Mouse (Mus musculus): ENCODE data around the gene Plau. TPM values are rescaled to one million over a fixed set of nuclear protein-coding genes. Genes with fewer than 3 reads are reported as not detected.

Plau gene
- polyA plus RNA-seq, 1 experiment from 2014 or later: 0.72 TPM

DNA sequence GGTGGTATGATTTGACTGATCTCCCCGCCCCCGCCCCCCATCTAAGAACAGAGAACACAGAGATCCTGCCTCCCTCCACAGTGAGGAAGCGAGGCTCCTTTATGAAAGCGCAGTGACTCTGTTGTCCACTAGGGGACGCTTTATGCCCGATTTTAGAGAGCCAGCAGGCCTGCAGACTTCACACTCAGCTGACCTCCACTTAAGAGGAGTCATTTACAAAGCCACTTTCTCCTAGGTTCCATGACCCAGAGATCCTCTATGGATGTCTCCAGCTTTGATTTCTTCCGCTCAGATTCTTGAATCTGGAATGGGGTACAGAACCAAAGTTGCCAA is 32.9 kb upstream of the Plau start:
- no peak overlapping the region for H3K4me3 ChIP-seq (ENCODE audit: low read depth, low read length)

GRCm38 (mm10) chr14:20804481-20804880 is 32.0 kb upstream of the Plau start:
- H3K4me3 ChIP-seq (ENCODE audit: low read depth, low read length): no peak overlapping the region
- no peaks in the 10 kb centered on the region for H3K9me3 ChIP-seq (replicated peaks; ENCODE audit: control insufficient read depth, low read length, poor library complexity, severe bottlenecking)
- H3K27ac ChIP-seq (ENCODE audit: low read length): no peak overlapping the region
- no peaks in the 10 kb centered on the region for H3K27me3 ChIP-seq (ENCODE audit: control insufficient read depth, insufficient read depth, low read depth, low read length)
- no peaks in the 10 kb centered on the region for H3K36me3 ChIP-seq (ENCODE audit: control insufficient read depth, insufficient read depth, low read length)
- no peak overlapping the region for H3K9ac ChIP-seq (ENCODE audit: low read depth, low read length)
- no peaks in the 10 kb centered on the region for H3K4me1 ChIP-seq (ENCODE audit: control insufficient read depth, insufficient read depth, low read length)
- 74% methylated on average over 5 of the region's 5 CpGs for WGBS
- no peak for ATAC-seq
- no peak overlapping the region for H3K4me2 ChIP-seq (ENCODE audit: low read length)

More for the DNA sequence above, 32.9 kb upstream of the Plau start:
- ATAC-seq: peak; percentile 58; the same call in 1 of the 2 replicates
- WGBS: 4% methylated on average over 7 of the region's 7 CpGs
- Histone ChIP-seq H3K27ac (ENCODE audit: low read length) (no peak overlapping the region), H3K9me3 (replicated peaks; ENCODE audit: control insufficient read depth, low read length, poor library complexity, severe bottlenecking) (no peaks in the 10 kb centered on the region), H3K4me1 (ENCODE audit: control insufficient read depth, insufficient read depth, low read length) (no peaks in the 10 kb centered on the region), H3K27me3 (ENCODE audit: control insufficient read depth, insufficient read depth, low read depth, low read length) (no peaks in the 10 kb centered on the region), H3K36me3 (ENCODE audit: control insufficient read depth, insufficient read depth, low read length) (no peaks in the 10 kb centered on the region), H3K4me2 (ENCODE audit: low read length) (no peak overlapping the region), H3K9ac (ENCODE audit: low read depth, low read length) (no peak overlapping the region)

DNA sequence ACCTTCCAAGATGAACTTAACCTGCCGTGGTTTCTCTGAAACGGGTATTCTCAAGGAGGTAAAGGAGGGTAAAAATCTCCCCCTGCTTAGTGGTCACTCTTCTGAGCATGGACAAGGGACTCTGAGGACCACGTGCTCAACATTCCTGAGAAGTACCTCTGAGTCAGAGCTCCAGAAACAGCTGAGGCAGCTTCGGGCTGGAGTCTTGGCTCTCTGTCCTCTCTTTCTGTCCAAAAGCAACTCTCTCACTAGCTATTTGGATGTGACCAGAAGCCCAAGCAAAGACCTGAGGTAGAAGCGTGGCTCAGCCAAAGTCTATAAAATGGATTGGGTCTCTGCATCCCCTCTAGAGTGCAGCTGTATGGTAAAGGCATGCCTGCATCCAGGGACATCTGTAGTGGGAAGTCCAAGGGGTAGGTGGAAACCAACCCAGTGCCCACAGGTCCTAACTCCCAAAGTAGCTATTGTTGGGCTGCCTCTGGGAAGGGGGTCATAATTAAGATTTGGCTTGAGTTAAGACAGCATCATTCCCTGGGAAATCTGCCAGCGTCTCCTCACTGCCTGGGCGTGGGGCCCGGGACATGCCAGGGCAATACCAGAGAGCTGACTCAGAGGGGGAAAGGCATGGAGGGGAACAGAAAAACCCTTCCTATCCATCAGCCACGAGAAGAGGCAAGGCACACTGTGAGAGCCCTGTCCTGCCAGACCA is 31.3 kb upstream of the Plau start:
- no peak overlapping the region for H3K9ac ChIP-seq (ENCODE audit: low read depth, low read length)
- no peaks in the 10 kb centered on the region for H3K27me3 ChIP-seq (ENCODE audit: control insufficient read depth, insufficient read depth, low read depth, low read length)
- no peak overlapping the region for H3K27ac ChIP-seq (ENCODE audit: low read length)
- no peak overlapping the region for H3K4me2 ChIP-seq (ENCODE audit: low read length)
- no peaks in the 10 kb centered on the region for H3K4me1 ChIP-seq (ENCODE audit: control insufficient read depth, insufficient read depth, low read length)
- no peaks in the 10 kb centered on the region for H3K9me3 ChIP-seq (replicated peaks; ENCODE audit: control insufficient read depth, low read length, poor library complexity, severe bottlenecking)
- H3K36me3 ChIP-seq (ENCODE audit: control insufficient read depth, insufficient read depth, low read length): no peaks in the 10 kb centered on the region
- 68% methylated on average over 9 of the region's 9 CpGs for WGBS
- no peak overlapping the region for H3K4me3 ChIP-seq (ENCODE audit: low read depth, low read length)
- ATAC-seq: peak; percentile 39; the same call in 1 of the 2 replicates

GRCm38 (mm10) chr14:20806116-20806840 is 30.2 kb upstream of the Plau start:
- ATAC-seq: no peak
- H3K27ac ChIP-seq (ENCODE audit: low read length): no peak overlapping the region
- 89% methylated on average over 14 of the region's 14 CpGs for WGBS
- no peak overlapping the region for H3K4me2 ChIP-seq (ENCODE audit: low read length)
- no peak overlapping the region for H3K9ac ChIP-seq (ENCODE audit: low read depth, low read length)
- no peaks in the 10 kb centered on the region for H3K9me3 ChIP-seq (replicated peaks; ENCODE audit: control insufficient read depth, low read length, poor library complexity, severe bottlenecking)
- no peaks in the 10 kb centered on the region for H3K36me3 ChIP-seq (ENCODE audit: control insufficient read depth, insufficient read depth, low read length)
- H3K4me1 ChIP-seq (ENCODE audit: control insufficient read depth, insufficient read depth, low read length): no peaks in the 10 kb centered on the region
- no peak overlapping the region for H3K4me3 ChIP-seq (ENCODE audit: low read depth, low read length)
- H3K27me3 ChIP-seq (ENCODE audit: control insufficient read depth, insufficient read depth, low read depth, low read length): no peaks in the 10 kb centered on the region

DNA sequence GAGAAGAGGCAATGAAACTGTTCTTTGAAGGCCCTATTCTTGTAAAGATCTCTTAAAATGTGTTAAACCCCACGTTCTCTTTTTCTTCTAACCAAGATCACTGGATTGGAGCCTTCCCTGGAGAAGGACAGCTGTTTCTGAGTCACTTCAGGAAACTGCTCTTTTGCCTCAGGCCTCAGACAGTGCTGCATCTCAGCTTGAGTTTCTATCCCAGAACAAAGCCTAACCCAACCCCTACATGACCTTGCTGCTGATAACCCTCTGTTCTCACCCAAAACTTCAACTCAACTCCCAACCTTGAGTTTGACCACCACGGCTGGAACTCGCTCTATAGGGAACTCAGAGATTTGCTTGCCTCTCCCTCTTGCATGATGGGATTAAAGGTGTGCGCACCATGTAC is 27.1 kb upstream of the Plau start:
- H3K27me3 ChIP-seq (ENCODE audit: control insufficient read depth, insufficient read depth, low read depth, low read length): no peaks in the 10 kb centered on the region
- H3K4me2 ChIP-seq (ENCODE audit: low read length): no peak overlapping the region
- 91% methylated on average over 4 of the region's 4 CpGs for WGBS
- no peak overlapping the region for H3K4me3 ChIP-seq (ENCODE audit: low read depth, low read length)
- no peak overlapping the region for H3K27ac ChIP-seq (ENCODE audit: low read length)
- H3K9ac ChIP-seq (ENCODE audit: low read depth, low read length): no peak overlapping the region
- no peak for ATAC-seq
- H3K4me1 ChIP-seq (ENCODE audit: control insufficient read depth, insufficient read depth, low read length): no peaks in the 10 kb centered on the region
- H3K9me3 ChIP-seq (replicated peaks; ENCODE audit: control insufficient read depth, low read length, poor library complexity, severe bottlenecking): no peaks in the 10 kb centered on the region
- H3K36me3 ChIP-seq (ENCODE audit: control insufficient read depth, insufficient read depth, low read length): no peaks in the 10 kb centered on the region

GRCm38 (mm10) chr14:20809820-20810219 is 26.6 kb upstream of the Plau start:
- Histone ChIP-seq H3K36me3 (ENCODE audit: control insufficient read depth, insufficient read depth, low read length) (no peaks in the 10 kb centered on the region), H3K9me3 (replicated peaks; ENCODE audit: control insufficient read depth, low read length, poor library complexity, severe bottlenecking) (no peaks in the 10 kb centered on the region), H3K9ac (ENCODE audit: low read depth, low read length) (no peak overlapping the region), H3K4me1 (ENCODE audit: control insufficient read depth, insufficient read depth, low read length) (no peaks in the 10 kb centered on the region), H3K4me2 (ENCODE audit: low read length) (no peak overlapping the region), H3K27me3 (ENCODE audit: control insufficient read depth, insufficient read depth, low read depth, low read length) (no peaks in the 10 kb centered on the region), H3K4me3 (ENCODE audit: low read depth, low read length) (no peak overlapping the region), H3K27ac (ENCODE audit: low read length) (no peak overlapping the region)
- ATAC-seq: no peak

- no peak overlapping the region for H3K4me2 ChIP-seq (ENCODE audit: low read length)
- H3K9me3 ChIP-seq (replicated peaks; ENCODE audit: control insufficient read depth, low read length, poor library complexity, severe bottlenecking): 0 out of 2 replicates have a peak, but pooled peaks cover 2% of the 10 kb centered on the region
- no peak overlapping the region for H3K27ac ChIP-seq (ENCODE audit: low read length)
- WGBS: 88% methylated on average over 8 of the region's 8 CpGs
- no peak overlapping the region for H3K4me3 ChIP-seq (ENCODE audit: low read depth, low read length)
- no peak for ATAC-seq
- no peaks in the 10 kb centered on the region for H3K4me1 ChIP-seq (ENCODE audit: control insufficient read depth, insufficient read depth, low read length)
- H3K27me3 ChIP-seq (ENCODE audit: control insufficient read depth, insufficient read depth, low read depth, low read length): no peaks in the 10 kb centered on the region
- H3K36me3 ChIP-seq (ENCODE audit: control insufficient read depth, insufficient read depth, low read length): no peaks in the 10 kb centered on the region
- no peak overlapping the region for H3K9ac ChIP-seq (ENCODE audit: low read depth, low read length)
Measured at GRCm38 (mm10) chr14:20811236-20811635, 25.2 kb upstream of the Plau start.

DNA sequence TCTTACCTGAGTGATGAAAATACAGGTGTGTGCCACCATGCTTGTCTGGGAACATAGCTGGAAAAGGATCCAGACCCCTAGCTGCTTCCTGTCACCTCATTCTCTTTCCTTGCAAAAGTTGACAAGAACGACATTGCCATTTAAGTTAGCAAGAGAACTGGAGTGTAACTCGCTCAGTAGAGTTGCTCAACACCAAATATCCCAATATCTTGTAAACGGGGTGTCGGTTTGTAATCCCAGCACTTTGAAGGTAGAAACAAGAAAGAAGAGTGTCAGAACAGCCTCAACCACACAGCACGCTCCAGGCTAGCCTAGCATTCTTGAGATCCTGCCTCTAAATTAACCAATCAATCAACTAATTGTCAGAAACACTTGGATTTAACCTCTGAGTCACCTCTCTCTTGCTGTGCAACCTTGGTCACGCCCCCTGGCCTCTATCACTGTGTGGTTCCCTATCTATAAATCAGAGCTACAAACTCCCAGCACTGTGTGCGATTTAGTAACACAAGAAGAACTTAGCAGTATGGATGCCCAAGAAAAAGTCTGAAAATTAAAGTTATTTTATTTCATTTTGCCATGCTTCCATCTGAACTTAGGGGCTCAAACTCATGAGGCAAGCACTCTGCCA is 24.6 kb upstream of the Plau start:
- H3K27me3 ChIP-seq (ENCODE audit: control insufficient read depth, insufficient read depth, low read depth, low read length): no peaks in the 10 kb centered on the region
- no peak overlapping the region for H3K4me3 ChIP-seq (ENCODE audit: low read depth, low read length)
- 82% methylated on average over 7 of the region's 7 CpGs for WGBS
- no peak for ATAC-seq
- no peaks in the 10 kb centered on the region for H3K4me1 ChIP-seq (ENCODE audit: control insufficient read depth, insufficient read depth, low read length)
- 0 out of 2 replicates have a peak, but pooled peaks cover 2% of the 10 kb centered on the region for H3K9me3 ChIP-seq (replicated peaks; ENCODE audit: control insufficient read depth, low read length, poor library complexity, severe bottlenecking)
- H3K9ac ChIP-seq (ENCODE audit: low read depth, low read length): no peak overlapping the region
- H3K4me2 ChIP-seq (ENCODE audit: low read length): no peak overlapping the region
- H3K36me3 ChIP-seq (ENCODE audit: control insufficient read depth, insufficient read depth, low read length): no peaks in the 10 kb centered on the region
- H3K27ac ChIP-seq (ENCODE audit: low read length): no peak overlapping the region

DNA sequence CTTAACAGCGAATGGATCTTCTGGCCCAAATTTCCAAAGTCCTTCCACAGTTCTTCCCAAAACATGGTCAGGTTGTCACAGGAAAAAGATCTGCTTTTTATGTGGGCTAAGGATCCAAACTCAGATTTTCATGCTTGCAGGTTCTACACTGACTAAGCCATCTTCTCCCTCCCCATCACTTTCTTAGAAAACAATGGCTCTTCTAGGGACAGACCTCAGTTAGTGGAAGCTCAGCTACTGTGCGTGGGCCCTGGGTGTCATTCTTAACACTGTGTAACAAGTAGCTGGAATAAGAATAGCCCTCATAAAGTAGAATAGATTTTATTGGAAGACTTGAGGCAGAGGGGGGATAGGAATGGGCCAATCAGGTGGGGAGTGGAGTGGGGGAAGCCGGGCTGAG is 21.0 kb upstream of the Plau start:
- 0 out of 2 replicates have a peak, but pooled peaks cover 2% of the 10 kb centered on the region for H3K9me3 ChIP-seq (replicated peaks; ENCODE audit: control insufficient read depth, low read length, poor library complexity, severe bottlenecking)
- no peak overlapping the region for H3K4me3 ChIP-seq (ENCODE audit: low read depth, low read length)
- ATAC-seq: no peak
- no peak overlapping the region for H3K9ac ChIP-seq (ENCODE audit: low read depth, low read length)
- H3K36me3 ChIP-seq (ENCODE audit: control insufficient read depth, insufficient read depth, low read length): no peaks in the 10 kb centered on the region
- H3K27me3 ChIP-seq (ENCODE audit: control insufficient read depth, insufficient read depth, low read depth, low read length): no peaks in the 10 kb centered on the region
- 86% methylated on average over 3 of the region's 3 CpGs for WGBS
- no peak overlapping the region for H3K27ac ChIP-seq (ENCODE audit: low read length)
- H3K4me1 ChIP-seq (ENCODE audit: control insufficient read depth, insufficient read depth, low read length): no peaks in the 10 kb centered on the region
- no peak overlapping the region for H3K4me2 ChIP-seq (ENCODE audit: low read length)
